Mouse (Mus musculus): ENCODE data around the gene Arhgap17. TPM values are rescaled to one million over a fixed set of nuclear protein-coding genes. Genes with fewer than 3 reads are reported as not detected.
A peak's percentile ranks its signal among the peaks of the same experiment; 100 is the strongest.

Arhgap17 gene
- polyA plus RNA-seq, 1 experiment from 2014 or later, result 26.6 TPM

GRCm38 (mm10) chr7:123401121-123401520, 31.4 kb upstream of the Arhgap17 start:
- H3K9ac ChIP-seq (replicated peaks; ENCODE audit: low read depth, low read length), result no peak overlapping the region
- no peaks in the 10 kb centered on the region for H3K9me3 ChIP-seq (ENCODE audit: control insufficient read depth, low read depth, low read length)
- WGBS, result 83% methylated on average over 3 of the region's 3 CpGs
- peaks cover 17% of the 10 kb centered on the region for H3K36me3 ChIP-seq (ENCODE audit: control insufficient read depth, insufficient read depth, low read length)
- H3K4me2 ChIP-seq (replicated peaks; ENCODE audit: low read depth, low read length), result no peak overlapping the region
- no peaks in the 10 kb centered on the region for H3K27me3 ChIP-seq (ENCODE audit: control insufficient read depth, insufficient read depth, low read length)
- no peak for ATAC-seq (ENCODE audit: insufficient number of reproducible peaks, insufficient read depth, low FRiP score, low read depth)
- H3K27ac ChIP-seq (ENCODE audit: low read length), result no peak overlapping the region
- no peaks in the 10 kb centered on the region for H3K4me1 ChIP-seq (ENCODE audit: control insufficient read depth, insufficient read depth, low read length)
- no peak overlapping the region for H3K4me3 ChIP-seq (ENCODE audit: low read depth, low read length)

GRCm38 (mm10) chr7:123399286-123399685, 29.6 kb upstream of the Arhgap17 start:
- no peaks in the 10 kb centered on the region for H3K4me1 ChIP-seq (ENCODE audit: control insufficient read depth, insufficient read depth, low read length)
- no peak overlapping the region for H3K9ac ChIP-seq (replicated peaks; ENCODE audit: low read depth, low read length)
- WGBS, result 81% methylated on average over 4 of the region's 4 CpGs
- no peak overlapping the region for H3K4me2 ChIP-seq (replicated peaks; ENCODE audit: low read depth, low read length)
- no peak for ATAC-seq (ENCODE audit: insufficient number of reproducible peaks, insufficient read depth, low FRiP score, low read depth)
- no peak overlapping the region for H3K4me3 ChIP-seq (ENCODE audit: low read depth, low read length)
- H3K36me3 ChIP-seq (ENCODE audit: control insufficient read depth, insufficient read depth, low read length), result peaks cover 17% of the 10 kb centered on the region
- H3K9me3 ChIP-seq (ENCODE audit: control insufficient read depth, low read depth, low read length), result no peaks in the 10 kb centered on the region
- H3K27ac ChIP-seq (ENCODE audit: low read length), result no peak overlapping the region
- no peaks in the 10 kb centered on the region for H3K27me3 ChIP-seq (ENCODE audit: control insufficient read depth, insufficient read depth, low read length)

- no peaks in the 10 kb centered on the region for H3K9me3 ChIP-seq (ENCODE audit: control insufficient read depth, low read depth, low read length)
- H3K27me3 ChIP-seq (ENCODE audit: control insufficient read depth, insufficient read depth, low read length), result no peaks in the 10 kb centered on the region
- H3K36me3 ChIP-seq (ENCODE audit: control insufficient read depth, insufficient read depth, low read length), result peaks cover 17% of the 10 kb centered on the region
- H3K4me1 ChIP-seq (ENCODE audit: control insufficient read depth, insufficient read depth, low read length), result no peaks in the 10 kb centered on the region
- H3K27ac ChIP-seq (ENCODE audit: low read length), result no peak overlapping the region
- ATAC-seq (ENCODE audit: insufficient number of reproducible peaks, insufficient read depth, low FRiP score, low read depth), result no peak
- 20% methylated on average over 7 of the region's 7 CpGs for WGBS
- no peak overlapping the region for H3K9ac ChIP-seq (replicated peaks; ENCODE audit: low read depth, low read length)
- no peak overlapping the region for H3K4me3 ChIP-seq (ENCODE audit: low read depth, low read length)
- H3K4me2 ChIP-seq (replicated peaks; ENCODE audit: low read depth, low read length), result no peak overlapping the region
These were observed 29.1 kb upstream of the Arhgap17 start for GRCm38 (mm10) chr7:123398828-123399227.

- Histone ChIP-seq H3K4me3 (ENCODE audit: low read depth, low read length) (no peak overlapping the region), H3K9me3 (ENCODE audit: control insufficient read depth, low read depth, low read length) (no peaks in the 10 kb centered on the region), H3K4me2 (replicated peaks; ENCODE audit: low read depth, low read length) (no peak overlapping the region), H3K27me3 (ENCODE audit: control insufficient read depth, insufficient read depth, low read length) (no peaks in the 10 kb centered on the region), H3K4me1 (ENCODE audit: control insufficient read depth, insufficient read depth, low read length) (no peaks in the 10 kb centered on the region), H3K27ac (ENCODE audit: low read length) (no peak overlapping the region), H3K9ac (replicated peaks; ENCODE audit: low read depth, low read length) (no peak overlapping the region), H3K36me3 (ENCODE audit: control insufficient read depth, insufficient read depth, low read length) (peaks cover 14% of the 10 kb centered on the region)
- no peak for ATAC-seq (ENCODE audit: insufficient number of reproducible peaks, insufficient read depth, low FRiP score, low read depth)
- WGBS, result 92% methylated on average over 8 of the region's 8 CpGs
These were observed 28.2 kb upstream of the Arhgap17 start for GRCm38 (mm10) chr7:123397931-123398330.

- no peaks in the 10 kb centered on the region for H3K27me3 ChIP-seq (ENCODE audit: control insufficient read depth, insufficient read depth, low read length)
- ATAC-seq (ENCODE audit: insufficient number of reproducible peaks, insufficient read depth, low FRiP score, low read depth), result no peak
- WGBS, result 73% methylated on average over 8 of the region's 8 CpGs
- H3K36me3 ChIP-seq (ENCODE audit: control insufficient read depth, insufficient read depth, low read length), result peaks cover 9% of the 10 kb centered on the region
- no peaks in the 10 kb centered on the region for H3K9me3 ChIP-seq (ENCODE audit: control insufficient read depth, low read depth, low read length)
- H3K27ac ChIP-seq (ENCODE audit: low read length), result no peak overlapping the region
- H3K4me1 ChIP-seq (ENCODE audit: control insufficient read depth, insufficient read depth, low read length), result no peaks in the 10 kb centered on the region
- no peak overlapping the region for H3K4me3 ChIP-seq (ENCODE audit: low read depth, low read length)
- no peak overlapping the region for H3K9ac ChIP-seq (replicated peaks; ENCODE audit: low read depth, low read length)
- H3K4me2 ChIP-seq (replicated peaks; ENCODE audit: low read depth, low read length), result no peak overlapping the region
These were observed 27.7 kb upstream of the Arhgap17 start for GRCm38 (mm10) chr7:123397369-123397768.

- 93% methylated on average over 5 of the region's 5 CpGs for WGBS
These were observed 27.2 kb upstream of the Arhgap17 start for GRCm38 (mm10) chr7:123396900-123397299.

GRCm38 (mm10) chr7:123394271-123394670, 24.6 kb upstream of the Arhgap17 start:
- Histone ChIP-seq H3K9me3 (ENCODE audit: control insufficient read depth, low read depth, low read length) (no peaks in the 10 kb centered on the region), H3K27ac (ENCODE audit: low read length) (no peak overlapping the region), H3K27me3 (ENCODE audit: control insufficient read depth, insufficient read depth, low read length) (no peaks in the 10 kb centered on the region), H3K36me3 (ENCODE audit: control insufficient read depth, insufficient read depth, low read length) (no peaks in the 10 kb centered on the region), H3K4me3 (ENCODE audit: low read depth, low read length) (no peak overlapping the region), H3K4me2 (replicated peaks; ENCODE audit: low read depth, low read length) (no peak overlapping the region), H3K9ac (replicated peaks; ENCODE audit: low read depth, low read length) (no peak overlapping the region), H3K4me1 (ENCODE audit: control insufficient read depth, insufficient read depth, low read length) (no peaks in the 10 kb centered on the region)
- WGBS, result 71% methylated on average over 6 of the region's 6 CpGs
- ATAC-seq (ENCODE audit: insufficient number of reproducible peaks, insufficient read depth, low FRiP score, low read depth), result peak; percentile 68

More at GRCm38 (mm10) chr7:123396900-123397299, 27.2 kb upstream of the Arhgap17 start:
- peaks cover 9% of the 10 kb centered on the region; the same call in 1 of the 2 replicates for H3K36me3 ChIP-seq (ENCODE audit: control insufficient read depth, insufficient read depth, low read length)
- H3K4me2 ChIP-seq (replicated peaks; ENCODE audit: low read depth, low read length), result no peak overlapping the region
- H3K9me3 ChIP-seq (ENCODE audit: control insufficient read depth, low read depth, low read length), result no peaks in the 10 kb centered on the region
- no peak overlapping the region for H3K4me3 ChIP-seq (ENCODE audit: low read depth, low read length)
- no peak overlapping the region for H3K27ac ChIP-seq (ENCODE audit: low read length)
- no peak overlapping the region for H3K9ac ChIP-seq (replicated peaks; ENCODE audit: low read depth, low read length)
- no peaks in the 10 kb centered on the region for H3K27me3 ChIP-seq (ENCODE audit: control insufficient read depth, insufficient read depth, low read length)
- ATAC-seq (ENCODE audit: insufficient number of reproducible peaks, insufficient read depth, low FRiP score, low read depth), result no peak
- H3K4me1 ChIP-seq (ENCODE audit: control insufficient read depth, insufficient read depth, low read length), result no peaks in the 10 kb centered on the region

GRCm38 (mm10) chr7:123389686-123390280, 20.1 kb upstream of the Arhgap17 start:
- no peaks in the 10 kb centered on the region for H3K4me1 ChIP-seq (ENCODE audit: control insufficient read depth, insufficient read depth, low read length)
- 69% methylated on average over 6 of the region's 6 CpGs for WGBS
- no peak for ATAC-seq (ENCODE audit: insufficient number of reproducible peaks, insufficient read depth, low FRiP score, low read depth)

More at GRCm38 (mm10) chr7:123389686-123390280, 20.1 kb upstream of the Arhgap17 start:
- Histone ChIP-seq H3K27me3 (ENCODE audit: control insufficient read depth, insufficient read depth, low read length) (no peaks in the 10 kb centered on the region), H3K9me3 (ENCODE audit: control insufficient read depth, low read depth, low read length) (no peaks in the 10 kb centered on the region), H3K27ac (ENCODE audit: low read length) (no peak overlapping the region), H3K36me3 (ENCODE audit: control insufficient read depth, insufficient read depth, low read length) (no peaks in the 10 kb centered on the region), H3K9ac (replicated peaks; ENCODE audit: low read depth, low read length) (no peak overlapping the region), H3K4me2 (replicated peaks; ENCODE audit: low read depth, low read length) (no peak overlapping the region), H3K4me3 (ENCODE audit: low read depth, low read length) (no peak overlapping the region)
